Mouse (Mus musculus) ES-E14 (cell line): ENCODE measurements around the gene Zfp945.

Source experiments
- MAFK ChIP-seq: IDR thresholded peaks from 2 replicates; pipeline ENCODE4 v1.6.1; 2014; ENCODE audit warnings: mild to moderate bottlenecking, low read depth, low read length, inconsistent platforms; ENCODE audit not compliant: insufficient read depth
- ZC3H11A ChIP-seq: IDR thresholded peaks from 2 replicates; pipeline ENCODE4 v1.6.1; 2012; ENCODE audit warnings: low read depth, mild to moderate bottlenecking, inconsistent platforms, low read length, borderline replicate concordance

DNA sequence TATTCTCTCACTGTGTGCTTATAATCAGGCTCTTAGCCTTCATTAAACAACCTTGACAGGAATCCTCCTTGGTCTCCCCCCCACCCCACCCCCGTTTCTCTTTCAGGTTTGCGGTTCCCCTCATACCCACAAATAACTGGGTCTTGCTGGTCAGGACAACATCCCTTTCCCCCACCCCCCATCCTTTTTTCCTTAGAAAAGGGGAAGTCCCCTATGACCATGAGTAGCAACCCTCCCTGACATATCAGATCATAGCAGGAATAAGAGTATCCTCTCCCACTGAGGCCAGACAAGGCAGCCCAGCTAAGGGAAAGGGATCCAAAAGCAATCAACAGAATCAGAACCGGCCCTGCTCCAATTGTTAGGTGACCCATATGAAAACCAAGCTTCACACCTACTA, 21.4 kb upstream of the Zfp945 start:
- TF ChIP-seq MAFK = no peak
- TF ChIP-seq ZC3H11A = no peak
